Mouse (Mus musculus) kidney, postnatal 4 days (tissue): Measurements from ENCODE around the gene Vdac1.
"Not testable (repeated sequence)": the region's sequence is repeated elsewhere in the genome, so short reads cannot be mapped to it uniquely, and the experiment has no call there.

Experiments used
- DNase-seq, 2 experiments: peaks; one replicate each; pipeline ENCODE4 v3.0.0; 2021; ENCODE audit warnings: mixed read lengths in 2 of 2

Vdac1 gene

GRCm38 (mm10) chr11:52374340-52374739 is 13.7 kb downstream of the Vdac1 start:
- peak; percentile 72 to 78 for DNase-seq

- DNase-seq, result no peak
Measured at GRCm38 (mm10) chr11:52377579-52377978, 16.9 kb downstream of the Vdac1 start.

- DNase-seq, result no peak
Measured at GRCm38 (mm10) chr11:52379241-52379640, 18.6 kb downstream of the Vdac1 start.

- DNase-seq, result no peak
Measured at GRCm38 (mm10) chr11:52383741-52384140, 23.1 kb downstream of the Vdac1 start.

DNA sequence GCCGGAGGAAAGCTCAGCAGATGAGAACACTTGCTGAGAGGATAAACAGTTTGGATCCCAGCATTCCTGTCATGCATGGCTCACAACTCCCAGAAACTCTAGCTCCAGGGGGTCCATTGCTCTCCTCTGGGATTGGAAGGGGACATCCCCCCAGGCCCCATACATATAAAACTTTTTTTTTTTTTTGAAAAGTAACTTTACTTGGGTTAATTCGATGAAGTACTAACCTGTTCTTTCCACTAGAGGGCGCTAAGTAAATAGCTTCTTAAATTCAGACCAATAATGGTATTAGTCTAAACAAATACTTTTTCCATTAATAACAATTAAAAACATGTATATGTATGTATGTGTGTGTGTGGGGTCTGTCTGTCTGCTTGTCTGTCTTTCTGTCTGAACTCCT is 24.0 kb downstream of the Vdac1 start:
- DNase-seq, result no peak

DNA sequence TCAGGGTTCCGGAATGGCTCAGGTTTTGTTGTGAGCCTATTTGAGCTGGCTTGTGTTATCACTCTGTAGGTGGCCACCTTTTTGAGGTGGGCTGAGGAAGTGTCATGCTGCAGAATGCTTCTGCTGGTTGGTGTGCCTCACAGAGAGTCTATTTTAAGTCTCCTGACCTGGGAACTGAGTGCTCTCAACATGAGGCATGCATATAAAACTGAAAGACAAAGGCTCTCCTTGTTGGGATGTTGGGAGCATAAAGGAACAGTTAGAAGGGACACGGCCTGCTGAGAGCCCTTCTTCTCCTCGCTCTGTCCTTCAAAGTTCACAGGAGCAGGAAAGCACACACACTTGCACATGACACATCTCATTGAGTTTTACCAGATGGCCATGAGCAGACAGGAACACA is 26.2 kb downstream of the Vdac1 start:
- no peak for DNase-seq

DNA sequence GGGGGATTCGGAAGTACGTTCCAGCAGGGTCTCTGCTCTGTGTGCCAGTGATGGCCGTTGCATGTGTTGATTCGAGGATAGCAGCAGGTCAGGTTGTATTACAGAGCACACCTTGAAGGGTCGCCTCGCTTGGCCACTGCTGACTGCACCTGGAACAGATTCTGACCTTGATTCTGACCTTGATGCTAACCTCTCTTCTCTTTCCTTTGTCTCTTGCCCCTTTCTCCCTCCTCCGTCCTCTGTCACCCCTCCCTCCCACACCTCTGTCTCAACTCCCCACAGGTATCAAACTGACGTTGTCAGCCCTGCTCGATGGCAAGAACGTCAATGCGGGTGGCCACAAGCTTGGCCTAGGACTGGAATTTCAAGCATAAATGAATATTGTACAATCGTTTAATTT is 27.5 kb downstream of the Vdac1 start:
- DNase-seq, result no peak

DNA sequence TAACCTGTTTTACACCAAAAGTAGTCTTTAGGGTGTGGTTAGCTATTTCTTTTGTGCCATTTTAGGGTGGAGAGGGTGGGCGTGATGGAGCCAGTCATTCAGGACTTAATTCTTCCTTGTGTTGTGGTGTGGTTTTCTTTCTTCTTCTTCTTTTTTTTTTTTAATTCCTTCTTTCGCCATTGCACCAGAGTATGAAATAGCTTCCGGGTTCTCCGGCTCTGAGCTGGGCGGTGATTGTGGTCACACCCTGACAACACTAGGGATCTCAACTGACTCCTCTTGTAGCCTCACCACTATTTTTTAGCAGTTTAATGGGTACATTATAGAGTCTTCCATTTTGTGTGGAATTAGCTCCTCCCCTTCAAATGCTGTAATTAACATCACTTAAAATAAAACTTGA is 28.3 kb downstream of the Vdac1 start:
- not testable (repeated sequence) for DNase-seq

DNA sequence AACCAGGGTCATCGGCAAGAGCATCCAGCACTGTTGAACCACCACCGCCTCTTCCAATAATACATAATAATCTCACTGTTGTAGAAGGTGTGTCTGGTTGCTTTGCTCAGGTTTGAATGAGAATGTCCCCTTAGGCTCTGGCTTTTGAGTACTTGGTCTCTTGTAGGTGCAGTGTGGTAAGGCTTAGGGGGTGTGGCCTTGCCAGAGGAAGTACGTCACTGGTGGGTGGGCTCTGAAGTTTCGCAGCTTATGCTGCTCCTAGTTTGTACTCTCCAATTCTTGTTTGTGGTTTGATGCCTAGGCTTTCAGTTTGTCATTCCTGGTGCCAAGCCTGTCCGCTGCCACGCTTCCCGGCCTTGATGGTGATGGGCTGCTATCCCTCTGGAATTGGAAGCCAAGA is 29.3 kb downstream of the Vdac1 start:
- DNase-seq, result no peak

DNA sequence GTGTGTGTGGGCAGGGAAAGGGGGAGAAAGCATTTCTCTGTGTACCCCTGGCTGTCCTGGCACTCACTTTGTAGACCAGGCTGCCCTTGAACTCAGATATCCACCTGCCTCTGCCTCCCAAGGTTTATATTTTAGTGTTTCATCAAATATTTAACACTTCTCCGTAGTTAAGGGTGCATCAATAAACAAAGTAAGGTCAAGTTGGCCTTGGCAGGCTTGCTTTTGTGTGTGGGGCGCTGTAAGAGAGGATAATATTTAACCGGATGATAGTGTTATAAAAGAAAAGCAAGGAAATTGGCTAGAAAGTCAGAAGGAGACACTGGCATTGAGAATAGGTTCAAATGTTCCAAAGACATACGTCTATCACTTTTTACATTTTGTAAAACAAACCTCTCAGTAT is 33.8 kb downstream of the Vdac1 start:
- no peak for DNase-seq

- DNase-seq, result no peak
Measured at GRCm38 (mm10) chr11:52395343-52395742, 34.7 kb downstream of the Vdac1 start.

GRCm38 (mm10) chr11:52395940-52396596 is 35.4 kb downstream of the Vdac1 start, which contains the start of gene 9530068E07Rik:
TSS of gene 9530068E07Rik (plus strand) at chr11:52396428.
- DNase-seq, result peak; percentile 95 to 96

DNA sequence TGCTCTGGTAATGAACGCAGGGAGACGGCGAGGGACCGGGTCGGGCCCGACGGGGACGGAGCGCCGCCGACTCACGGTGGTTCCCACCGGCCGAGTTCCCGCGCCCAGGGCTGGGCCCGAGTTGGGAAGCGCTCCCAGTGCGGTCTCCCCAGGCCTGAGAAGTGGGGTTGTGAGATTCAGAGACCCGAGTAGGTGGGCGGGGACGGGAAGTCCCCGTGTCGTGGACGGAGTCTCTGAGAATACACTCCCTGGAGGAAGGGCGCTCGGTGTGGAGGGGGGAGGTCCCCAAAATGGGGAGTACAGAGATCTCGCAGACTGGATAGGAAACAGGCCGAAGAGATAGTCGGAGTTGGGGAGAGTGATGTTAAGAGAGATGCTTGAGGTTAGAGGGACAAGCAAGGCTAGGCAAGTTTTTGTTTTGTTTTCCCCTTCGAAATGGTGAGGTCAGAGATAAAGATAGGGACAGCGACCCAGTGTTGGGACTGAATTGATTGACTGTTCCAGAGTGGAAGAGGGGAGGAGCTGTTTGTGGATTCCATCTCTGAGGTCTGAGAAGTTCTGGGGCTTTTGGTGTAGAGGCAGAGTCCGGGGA is 36.0 kb downstream of the Vdac1 start:
- DNase-seq, result no peak

- DNase-seq, result peak in 1 of 2 experiments; percentile 35
Measured at GRCm38 (mm10) chr11:52397385-52397987, 36.8 kb downstream of the Vdac1 start.

DNA sequence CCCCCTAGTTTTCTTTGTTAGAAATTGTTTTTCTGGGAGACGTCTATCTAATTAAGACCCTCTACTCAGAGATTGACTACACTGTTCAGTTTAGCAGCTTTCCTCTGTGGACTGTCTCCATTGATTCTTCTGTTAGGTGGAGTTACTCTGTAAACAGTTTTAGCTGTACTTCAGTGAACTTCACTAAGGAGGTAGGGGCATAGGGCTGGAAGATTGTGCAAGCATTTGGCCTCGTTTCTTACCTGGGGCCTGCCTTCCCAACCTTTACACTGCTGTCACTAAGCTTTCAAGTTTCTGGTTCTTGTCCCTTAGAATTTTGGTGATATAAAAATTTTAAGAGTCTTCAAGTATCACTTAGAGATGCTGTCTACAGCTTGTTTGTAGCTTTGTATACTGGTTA is 40.8 kb downstream of the Vdac1 start:
- DNase-seq, result no peak

DNA sequence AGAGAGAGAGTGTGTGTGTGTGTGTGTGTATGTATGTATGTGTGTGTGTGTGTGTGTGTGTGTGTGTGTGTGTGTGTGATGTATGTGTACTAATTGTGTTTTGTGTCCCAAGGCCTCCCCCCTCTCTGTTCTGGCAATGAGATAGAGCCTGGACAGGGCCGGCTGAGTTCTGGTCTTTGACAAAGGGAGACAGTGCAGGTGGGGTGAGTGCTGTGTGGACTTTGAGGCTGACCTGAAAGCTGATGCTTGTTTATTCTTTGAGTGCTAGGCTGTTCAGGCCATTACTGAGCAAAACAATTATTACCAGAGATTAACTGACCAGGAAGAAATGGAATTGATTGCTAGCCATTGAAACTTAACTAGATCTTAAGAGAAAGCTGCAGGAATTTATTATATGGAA is 41.9 kb downstream of the Vdac1 start:
- peak in 1 of 2 experiments; percentile 38 for DNase-seq

GRCm38 (mm10) chr11:52404209-52404608 is 43.5 kb downstream of the Vdac1 start:
- no peak for DNase-seq

DNA sequence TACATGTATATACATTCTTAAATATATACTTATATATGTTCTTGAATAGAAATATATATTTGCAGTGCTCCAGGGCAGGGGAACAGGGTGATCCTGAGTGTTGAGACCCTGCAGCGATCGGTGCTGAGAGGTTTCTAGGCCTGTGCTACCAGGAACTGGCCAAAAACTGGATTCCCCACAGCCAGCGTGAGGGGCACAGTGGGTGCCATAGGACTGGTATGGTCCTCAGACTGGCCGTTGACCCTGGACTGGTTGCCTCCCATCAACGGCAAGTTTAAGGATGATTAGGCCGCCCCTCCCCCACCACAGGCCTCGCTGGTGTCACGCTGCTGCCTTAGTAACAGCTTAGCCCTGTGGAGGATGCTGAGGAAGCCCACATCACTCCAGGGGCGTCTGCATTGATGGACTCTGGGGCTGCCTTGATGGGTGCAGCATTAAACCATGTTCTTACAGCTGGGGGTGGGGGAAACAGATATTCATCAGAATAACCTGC is 44.6 kb downstream of the Vdac1 start:
- DNase-seq, result peak; percentile 35 to 38

DNA sequence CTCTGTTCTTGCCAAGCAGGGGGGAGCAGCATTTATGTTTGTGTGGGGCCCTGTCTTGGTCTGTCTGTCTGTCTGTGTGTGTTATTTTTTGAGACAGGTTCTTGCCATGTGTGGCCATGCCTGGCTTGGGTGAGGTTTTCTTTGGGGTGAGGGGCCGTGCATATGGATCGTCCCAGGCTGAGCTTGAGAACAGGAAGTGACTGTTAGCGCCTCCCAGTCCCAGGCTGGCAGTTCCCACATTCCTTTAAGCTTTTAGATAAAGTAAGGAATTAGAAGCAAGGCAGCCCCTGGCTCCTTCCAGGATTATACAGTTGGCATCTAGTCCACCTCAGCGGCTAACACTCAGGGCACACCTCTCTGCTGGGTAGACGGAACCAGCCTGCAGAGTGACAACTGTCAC is 48.7 kb downstream of the Vdac1 start:
- DNase-seq, result no peak

- DNase-seq, result no peak
Measured at GRCm38 (mm10) chr11:52418358-52418757, 57.7 kb downstream of the Vdac1 start.

DNA sequence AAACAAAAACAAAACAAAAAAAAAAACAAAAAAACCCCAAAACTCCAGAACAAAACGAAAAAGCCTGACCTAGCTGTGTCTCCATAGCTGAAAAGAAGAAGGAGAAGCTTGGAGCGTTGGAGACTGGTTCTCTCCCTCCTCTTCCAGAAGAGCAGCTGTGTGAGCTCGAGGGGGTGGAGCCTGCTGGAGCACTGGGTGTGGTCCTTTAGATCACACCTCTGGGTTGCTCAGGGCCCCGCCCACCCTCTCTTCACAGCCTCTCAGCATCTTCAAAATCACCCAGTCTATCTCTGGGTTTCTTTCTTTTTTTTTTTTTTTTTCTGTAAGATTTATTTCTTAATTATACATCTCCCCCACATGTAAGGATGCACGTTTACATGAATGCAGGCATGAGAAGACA is 58.6 kb downstream of the Vdac1 start:
- DNase-seq, result peak; percentile 32 to 64

DNA sequence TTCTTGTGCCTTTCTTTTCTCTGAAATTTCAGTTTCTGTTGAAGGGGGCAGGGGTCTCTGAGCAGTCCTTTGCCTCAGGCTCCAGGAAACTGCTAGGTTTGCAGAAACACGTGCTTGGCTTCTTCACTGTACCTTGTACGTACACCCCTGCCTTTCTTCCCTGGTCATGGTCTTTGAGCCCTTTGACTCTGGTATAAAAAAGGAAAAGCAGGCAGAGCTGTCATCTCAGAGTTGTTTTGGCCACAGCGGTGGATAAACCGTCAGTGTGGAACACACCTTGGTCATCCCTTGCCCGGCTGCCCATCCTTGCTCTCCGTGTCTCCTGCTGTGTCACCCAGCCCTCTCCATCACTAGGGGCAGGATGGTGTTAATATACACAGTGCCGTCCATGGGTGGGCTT is 59.2 kb downstream of the Vdac1 start:
- no peak for DNase-seq

- peak; percentile 28 to 47 for DNase-seq
Measured at GRCm38 (mm10) chr11:52420296-52421052, 59.8 kb downstream of the Vdac1 start.
